Comparison of ENCODE assay signal across 18 mouse cellular contexts in genomic region chr1:51074076-51074475, GRCm38 (mm10).
"Had no signal": no experiment of that assay in that cellular context is flagged by ENCODE, and none has a peak within 500 bp of the region (broad histone marks: within the 10 kb centered on the region; RNA-seq: fewer than 3 reads in every experiment).

No protein-coding gene starts in this region.

- H3K9me3 ChIP-seq: lung, embryonic 15.5 days; megakaryocyte, embryonic 14.5 days; midbrain, embryonic 13.5 days; neural tube, embryonic 12.5 days; stomach, embryonic 15.5 days had no signal

- DNase-seq: liver, postnatal 0 days; lung, adult 2 months; lung, postnatal 14 days; lung, postnatal 36 days; right cerebral cortex, postnatal 14 days; thymus, adult 2 months; thymus, postnatal 25 days; thymus, postnatal 4 days had no signal

- H3K27me3 ChIP-seq: lung, embryonic 15.5 days; megakaryocyte, embryonic 14.5 days; midbrain, embryonic 13.5 days; neural tube, embryonic 12.5 days; stomach, embryonic 15.5 days had no signal

- H3K36me3 ChIP-seq: lung, embryonic 15.5 days; midbrain, embryonic 13.5 days; neural tube, embryonic 12.5 days; stomach, embryonic 15.5 days had no signal

- H3K27ac ChIP-seq: lung, embryonic 15.5 days; macrophage; midbrain, embryonic 13.5 days; neural tube, embryonic 12.5 days; stomach, embryonic 15.5 days; stomach, postnatal 0 days had no signal

- H3K4me1 ChIP-seq: megakaryocyte, embryonic 14.5 days; stomach, embryonic 15.5 days had no signal

- H3K4me3 ChIP-seq: lung, embryonic 15.5 days; megakaryocyte, embryonic 14.5 days; midbrain, embryonic 13.5 days; neural tube, embryonic 12.5 days; stomach, embryonic 15.5 days had no signal

- H3K4me2 ChIP-seq: lung, embryonic 15.5 days; midbrain, embryonic 11.5 days; midbrain, embryonic 13.5 days; neural tube, embryonic 12.5 days; stomach, embryonic 15.5 days had no signal

- H3K9ac ChIP-seq: liver, postnatal 0 days; lung, embryonic 15.5 days; midbrain, embryonic 13.5 days; neural tube, embryonic 12.5 days; stomach, embryonic 15.5 days had no signal

- ATAC-seq: liver, postnatal 0 days; lung, postnatal 0 days; midbrain, embryonic 13.5 days; midbrain, embryonic 16.5 days had no signal
